In genomic region chr3:103472598-103472997, GRCm38 (mm10) we compare ENCODE assay signal across 24 mouse cellular contexts.
DNase-seq lines count a peak whose midpoint lies in the region; ATAC-seq and TF ChIP-seq lines count a peak whose summit lies in the region.
"Had no signal": no experiment of that assay in that cellular context is flagged by ENCODE, and none has a peak within 500 bp of the region (broad histone marks: within the 10 kb centered on the region; RNA-seq: fewer than 3 reads in every experiment).

No protein-coding gene starts in this region.

- no peaks in the 10 kb centered on the region for H3K27me3 ChIP-seq in lung, embryonic 14.5 days (ENCODE audit: insufficient read depth, low read length)
- no peaks in the 10 kb centered on the region for H3K27me3 ChIP-seq in lung, postnatal 0 days (replicated peaks; ENCODE audit: insufficient read depth, low read length)
- H3K27me3 ChIP-seq: CH12.LX; embryonic facial prominence, embryonic 12.5 days; embryonic facial prominence, embryonic 15.5 days; hindbrain, embryonic 13.5 days; Patski had no signal

- no peaks in the 10 kb centered on the region for H3K36me3 ChIP-seq in lung, embryonic 14.5 days (ENCODE audit: insufficient read depth)
- H3K36me3 ChIP-seq in lung, postnatal 0 days (ENCODE audit: insufficient read depth, low read length), result no peaks in the 10 kb centered on the region
- H3K36me3 ChIP-seq: embryonic facial prominence, embryonic 12.5 days; embryonic facial prominence, embryonic 15.5 days; G1E; hindbrain, embryonic 10.5 days; hindbrain, embryonic 13.5 days had no signal

- peaks cover 9% of the 10 kb centered on the region; the same call in 1 of the 2 replicates for H3K4me1 ChIP-seq in lung, embryonic 14.5 days (ENCODE audit: insufficient read depth)
- no peaks in the 10 kb centered on the region for H3K4me1 ChIP-seq in lung, postnatal 0 days (ENCODE audit: insufficient read depth, low read depth, low read length)
- H3K4me1 ChIP-seq: embryonic facial prominence, embryonic 12.5 days; embryonic facial prominence, embryonic 15.5 days; hindbrain, embryonic 10.5 days; hindbrain, embryonic 13.5 days had no signal

- TF ChIP-seq EP300 in lung, postnatal 0 days (IDR thresholded peaks at IDR 0.05), result no peak; the same call in 1 of the 2 replicates

- no peaks in the 10 kb centered on the region for H3K9me3 ChIP-seq in lung, embryonic 14.5 days (ENCODE audit: low read depth, low read length)
- no peaks in the 10 kb centered on the region for H3K9me3 ChIP-seq in lung, postnatal 0 days (ENCODE audit: low read length)
- H3K9me3 ChIP-seq: embryonic facial prominence, embryonic 12.5 days; embryonic facial prominence, embryonic 15.5 days; G1E; hindbrain, embryonic 10.5 days; hindbrain, embryonic 13.5 days had no signal

- peak; percentile 15 to 19 for DNase-seq in heart, adult 18-20 months
- DNase-seq in heart, postnatal 25 days (ENCODE audit: low spot score), result no peak
- peak; percentile 23 for DNase-seq in lung, embryonic 14.5 days
- DNase-seq in lung, postnatal 14 days, result no peak
- peak; percentile 78 for DNase-seq in lung, postnatal 0 days (ENCODE audit: low spot score)
- no peak for DNase-seq in lung, postnatal 25 days (ENCODE audit: low spot score)
- DNase-seq in lung, postnatal 36 days, result peak; percentile 21
- no peak for DNase-seq in cerebellum, postnatal 36 days
- DNase-seq: adrenal gland, postnatal 10 days; adrenal gland, postnatal 36 days; B cell, adult 2 months; cerebellum, adult 18-20 months; cerebellum, adult 9-10 months; cerebellum, postnatal 14 days; forebrain, postnatal 0 days had no signal

- peak; percentile 28; the same call in 1 of the 2 replicates for ATAC-seq in lung, embryonic 14.5 days (ENCODE audit: insufficient read depth)
- peak; percentile 81 for ATAC-seq in lung, postnatal 0 days
- ATAC-seq: forebrain, embryonic 14.5 days; forebrain, postnatal 0 days; hindbrain, embryonic 16.5 days; Patski had no signal

- TF ChIP-seq CTCF in lung, embryonic 14.5 days (IDR thresholded peaks at IDR 0.05; ENCODE audit: low read depth), result no peak
- no peak for TF ChIP-seq CTCF in lung, postnatal 0 days (IDR thresholded peaks at IDR 0.05)

- WGBS in lung, embryonic 14.5 days, result 48% methylated on average over 10 of the region's 10 CpGs
- 47% methylated on average over 10 of the region's 10 CpGs for WGBS in lung, postnatal 0 days

- H3K27ac ChIP-seq in lung, embryonic 14.5 days (ENCODE audit: low read depth), result peak overlapping the region; percentile 54; the same call in 1 of the 2 replicates
- peak overlapping the region; percentile 82 for H3K27ac ChIP-seq in lung, postnatal 0 days (ENCODE audit: low read length)
- H3K27ac ChIP-seq: embryonic facial prominence, embryonic 12.5 days; embryonic facial prominence, embryonic 15.5 days; hindbrain, embryonic 10.5 days; hindbrain, embryonic 13.5 days had no signal

- intact Hi-C loops in heart, postnatal 25 days (cut with DNase I), result no loop called here

- no peak overlapping the region for H3K4me2 ChIP-seq in lung, embryonic 14.5 days
- no peak overlapping the region for H3K4me2 ChIP-seq in lung, postnatal 0 days (replicated peaks; ENCODE audit: low read depth, low read length)
- H3K4me2 ChIP-seq: embryonic facial prominence, embryonic 12.5 days; embryonic facial prominence, embryonic 15.5 days; hindbrain, embryonic 13.5 days had no signal

- H3K9ac ChIP-seq in lung, embryonic 14.5 days, result no peak overlapping the region
- H3K9ac ChIP-seq in lung, postnatal 0 days (replicated peaks; ENCODE audit: low read depth), result no peak overlapping the region
- H3K9ac ChIP-seq: embryonic facial prominence, embryonic 12.5 days; embryonic facial prominence, embryonic 15.5 days; forebrain, postnatal 0 days; hindbrain, embryonic 13.5 days had no signal

- H3K4me3 ChIP-seq in lung, embryonic 14.5 days (ENCODE audit: low read depth, low read length), result no peak overlapping the region
- no peak overlapping the region for H3K4me3 ChIP-seq in lung, postnatal 0 days (ENCODE audit: low read depth, low read length)
- H3K4me3 ChIP-seq: embryonic facial prominence, embryonic 12.5 days; embryonic facial prominence, embryonic 15.5 days; hindbrain, embryonic 10.5 days; hindbrain, embryonic 13.5 days had no signal

Comparison
In these comparisons a context has a peak if more than half of its experiments do, and no peak if none do; other contexts are left out.
1. DNase-seq: peak in heart, adult 18-20 months (2 of 2), lung, embryonic 14.5 days (single experiment), lung, postnatal 0 days (single experiment) and lung, postnatal 36 days (single experiment); none in heart, postnatal 25 days (single experiment), lung, postnatal 14 days (single experiment), lung, postnatal 25 days (single experiment) and cerebellum, postnatal 36 days (0 of 2).